Mouse (Mus musculus) liver, embryonic 16.5 days (tissue): ENCODE measurements around the gene Mip. TPM values are rescaled to one million over a fixed set of nuclear protein-coding genes. Genes with fewer than 3 reads are reported as not detected.
"Not testable (repeated sequence)": the region's sequence is repeated elsewhere in the genome, so short reads cannot be mapped to it uniquely, and the experiment has no call there.

Experiments
- ATAC-seq: fragments of 200-750 bp; cut with Nextera tagmentation; 2 replicates; pipeline ENCODE4 v1.8.0; 2017; ENCODE audit warnings: low read depth, mild to moderate bottlenecking, moderate number of reproducible peaks, moderate library complexity
- H3K27ac ChIP-seq: fragments of 300-500 bp; sonication (generic); 2 replicates; pipeline ENCODE4 v1.5.1; 2014; ENCODE audit warnings: mild to moderate bottlenecking, low read length
- H3K27me3 ChIP-seq: fragments of 300-500 bp; sonication (generic); 2 replicates; pipeline ENCODE4 v1.6.1; 2014; ENCODE audit warnings: low read depth, low read length, mixed read lengths; ENCODE audit not compliant: control insufficient read depth, insufficient read depth
- H3K36me3 ChIP-seq: fragments of 300-500 bp; sonication (generic); 2 replicates; pipeline ENCODE4 v1.6.1; 2014; ENCODE audit warnings: mild to moderate bottlenecking; ENCODE audit not compliant: control insufficient read depth, insufficient read depth
- H3K4me1 ChIP-seq: fragments of 300-500 bp; sonication (generic); 2 replicates; pipeline ENCODE4 v1.6.1; 2014; ENCODE audit warnings: low read depth, low read length, mixed read lengths; ENCODE audit not compliant: control insufficient read depth
- H3K4me2 ChIP-seq: fragments of 300-500 bp; sonication (generic); 2 replicates; pipeline ENCODE4 v1.6.1; 2014; ENCODE audit warnings: low read depth, low read length, mixed read lengths
- H3K4me3 ChIP-seq: fragments of 300-500 bp; sonication (generic); 2 replicates; pipeline ENCODE4 v1.5.1; 2014; ENCODE audit warnings: low read depth, mild to moderate bottlenecking, low read length
- H3K9ac ChIP-seq: fragments of 300-500 bp; sonication (generic); 2 replicates; pipeline ENCODE4 v1.6.1; 2014; ENCODE audit warnings: low read depth, low read length
- H3K9me3 ChIP-seq: fragments of 300-500 bp; sonication (generic); replicated peaks from 2 replicates; pipeline ENCODE4 v1.6.1; 2016; ENCODE audit warnings: low read length; ENCODE audit not compliant: control insufficient read depth
- WGBS: fragments of 180-500 bp; shearing (Covaris S2); extraction: QIAGEN DNeasy Blood & Tissue Kit; methylation state at CpG from one replicate; pipeline ENCODE4 v1.1.7; 2014; ENCODE audit not compliant: insufficient replicate concordance; 5-methylcytosine and 5-hydroxymethylcytosine counted together
- polyA plus RNA-seq: library from polyadenylated mRNA; unstranded; fragments of >200 nt; fragmentation: Nextera tagmentation; extraction: Ambion mirVana; gene quantifications from 2 replicates; pipeline ENCODE4 v1.2.1, GENCODE M21; 2015

The Mip gene
- polyA plus RNA-seq, 1 experiment from 2014 or later, result 0.05 TPM

DNA sequence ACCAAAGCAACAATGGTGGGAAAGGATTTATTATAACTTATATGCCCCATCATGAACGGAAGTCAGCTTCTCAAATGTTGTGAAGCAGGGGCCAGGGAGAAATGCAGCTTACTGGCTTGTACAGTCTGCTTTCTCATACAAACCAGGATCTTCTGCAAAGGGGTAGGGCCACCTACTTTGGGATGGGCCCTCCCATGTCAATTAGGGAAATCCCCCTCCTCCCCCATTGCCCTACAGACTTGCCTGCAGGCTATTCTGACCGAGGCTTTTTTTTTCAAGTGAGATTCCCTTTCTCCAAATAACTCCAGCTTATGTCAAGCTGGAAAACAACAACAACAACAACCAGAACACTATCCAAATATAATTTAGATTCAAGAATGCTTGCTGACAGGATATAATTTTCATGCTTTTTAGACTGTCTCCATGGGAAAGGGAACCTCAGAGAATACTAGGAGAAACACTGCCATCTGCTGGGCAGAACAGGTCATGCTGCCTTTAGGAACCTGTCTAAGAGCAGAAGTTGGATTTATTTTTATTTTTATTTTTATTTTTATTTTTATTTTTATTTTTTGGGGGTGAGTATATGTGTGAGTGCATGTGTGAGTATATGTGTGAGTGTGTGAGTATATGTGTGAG, 37.3 kb upstream of the Mip start:
- peaks cover 4% of the 10 kb centered on the region; the same call in 1 of the 2 replicates for H3K27me3 ChIP-seq
- peaks cover 21% of the 10 kb centered on the region for H3K4me1 ChIP-seq
- H3K27ac ChIP-seq, result peak overlapping the region; percentile 87; the same call in 1 of the 2 replicates
- H3K4me2 ChIP-seq, result no peak overlapping the region
- H3K36me3 ChIP-seq, result no peaks in the 10 kb centered on the region
- WGBS, result 48% methylated on average over 2 of the region's 2 CpGs
- H3K4me3 ChIP-seq, result no peak overlapping the region
- no peaks in the 10 kb centered on the region for H3K9me3 ChIP-seq
- no peak overlapping the region for H3K9ac ChIP-seq
- ATAC-seq, result no peak

DNA sequence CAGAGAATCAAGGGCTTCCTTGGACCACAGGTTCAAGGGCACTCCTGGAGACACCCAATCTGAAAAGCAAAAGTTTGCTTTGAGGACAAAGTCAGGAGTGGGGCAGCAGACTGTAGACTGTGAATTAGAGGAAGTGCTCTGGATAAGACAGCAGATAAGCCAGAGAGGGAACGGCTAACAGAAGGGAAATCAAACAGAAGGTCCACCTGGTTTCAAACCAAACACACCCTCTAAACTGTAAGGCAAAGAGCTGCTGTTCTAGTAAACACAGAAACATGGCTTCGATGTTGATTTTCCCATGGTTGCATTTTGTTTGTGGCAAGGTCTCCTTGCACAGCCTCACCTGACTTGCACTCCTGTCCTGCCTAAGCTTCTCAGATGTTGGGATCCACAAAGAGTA, 34.2 kb upstream of the Mip start:
- Histone ChIP-seq H3K9me3 (no peaks in the 10 kb centered on the region), H3K9ac (no peak overlapping the region), H3K4me1 (peaks cover 37% of the 10 kb centered on the region), H3K27ac (no peak overlapping the region), H3K4me3 (no peak overlapping the region), H3K36me3 (no peaks in the 10 kb centered on the region), H3K27me3 (peaks cover 24% of the 10 kb centered on the region), H3K4me2 (no peak overlapping the region)
- no peak for ATAC-seq
- 31% methylated on average over 2 of the region's 2 CpGs for WGBS

DNA sequence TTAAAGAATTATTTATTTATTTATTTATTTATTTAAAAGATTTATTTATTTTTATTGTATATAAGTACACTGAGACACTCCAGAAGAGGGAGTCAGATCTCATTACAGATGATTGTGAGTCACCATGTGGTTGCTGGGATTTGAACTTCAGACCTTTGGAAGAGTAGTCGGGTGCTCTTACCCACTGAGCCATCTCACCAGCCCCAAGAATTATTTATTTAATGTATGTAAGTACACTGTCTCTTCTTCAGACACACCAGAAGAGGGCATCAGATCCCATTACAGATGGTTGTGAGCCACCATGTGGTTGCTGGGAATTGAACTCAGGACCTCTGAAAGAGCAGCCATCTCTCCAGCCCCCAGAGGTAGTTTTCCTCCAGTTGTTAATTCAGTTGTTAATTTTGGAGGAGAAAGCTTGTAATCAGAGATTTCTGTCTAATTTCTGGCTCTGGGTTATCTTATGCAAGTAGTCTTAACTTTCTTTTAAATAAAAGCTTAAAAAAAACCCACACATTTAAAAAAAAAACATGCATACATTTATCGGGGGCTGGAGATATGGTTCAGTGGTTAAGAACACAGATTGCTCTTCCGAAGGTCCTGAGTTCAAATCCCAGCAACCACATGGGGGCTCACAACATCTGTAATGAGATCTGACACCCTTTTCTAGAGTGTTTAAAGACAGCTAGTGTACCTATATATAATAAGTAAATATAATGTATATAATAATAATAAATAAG, 33.4 kb upstream of the Mip start:
- H3K9ac ChIP-seq, H3K9me3 ChIP-seq, H3K36me3 ChIP-seq, ATAC-seq, H3K4me3 ChIP-seq, H3K4me2 ChIP-seq, H3K27ac ChIP-seq: not testable (repeated sequence)
- Histone ChIP-seq H3K4me1 (peaks cover 30% of the 10 kb centered on the region), H3K27me3 (peaks cover 27% of the 10 kb centered on the region)
- WGBS, result 71% methylated on average over 3 of the region's 3 CpGs

DNA sequence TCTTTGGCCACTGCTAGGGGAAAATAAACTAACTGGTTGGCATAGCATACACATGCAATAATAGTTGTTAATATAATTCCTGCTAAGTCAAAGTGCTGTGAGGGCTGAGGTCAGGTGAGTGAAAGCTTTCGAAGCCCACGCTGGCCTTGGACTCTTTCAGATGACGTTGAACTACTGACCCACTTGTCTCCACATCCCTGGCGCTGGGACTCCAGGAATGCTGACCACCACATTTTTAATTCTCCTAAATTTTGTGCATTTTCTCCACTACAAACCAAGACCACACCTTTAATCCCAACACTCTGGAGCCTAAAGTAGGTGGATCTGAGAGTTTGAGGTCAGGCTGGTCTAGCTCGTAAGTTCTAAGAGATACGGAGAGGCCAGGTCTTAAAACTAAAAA, 32.5 kb upstream of the Mip start:
- Histone ChIP-seq H3K27me3 (peaks cover 27% of the 10 kb centered on the region), H3K27ac (no peak overlapping the region), H3K9me3 (no peaks in the 10 kb centered on the region), H3K4me1 (peaks cover 22% of the 10 kb centered on the region), H3K4me2 (no peak overlapping the region), H3K4me3 (no peak overlapping the region), H3K36me3 (no peaks in the 10 kb centered on the region), H3K9ac (no peak overlapping the region)
- no peak for ATAC-seq
- WGBS, result 75% methylated on average over 6 of the region's 6 CpGs

DNA sequence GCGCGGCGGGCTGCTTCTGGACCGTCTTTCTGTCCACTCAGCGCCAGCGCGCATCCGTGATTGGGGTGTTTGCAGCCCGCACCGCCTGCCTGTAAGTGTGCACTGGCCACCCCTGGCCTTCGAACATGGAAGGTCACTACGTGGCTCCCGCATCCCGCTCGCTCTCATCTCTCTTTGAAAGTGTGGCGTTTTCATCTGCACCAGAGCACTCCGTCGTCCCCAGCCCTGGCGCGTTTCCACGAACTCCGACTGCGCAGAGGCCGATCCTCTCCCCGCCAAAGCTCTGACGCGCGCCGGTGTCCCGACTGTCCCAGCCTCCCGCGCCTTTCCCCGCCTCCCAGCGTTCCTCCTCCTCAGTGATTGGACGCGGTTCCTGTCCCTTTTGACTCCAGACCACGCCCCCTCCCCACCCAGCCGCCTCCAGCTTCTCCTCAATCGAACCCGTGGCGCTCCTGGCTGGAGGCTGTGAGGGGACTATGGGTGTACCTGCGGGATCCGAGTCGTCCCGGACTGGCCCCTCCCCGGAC, 31.6 kb upstream of the Mip start, which contains the start of gene Gls2:
Gene Gls2 (plus strand): TSS at position 434 of the 527 bp plus-strand sequence.
- Histone ChIP-seq H3K9me3 (no peaks in the 10 kb centered on the region), H3K4me2 (peak within 1 kb of the TSS; percentile 97), H3K4me3 (peak within 1 kb of the TSS; percentile 71), H3K36me3 (no peaks in the 10 kb centered on the region), H3K4me1 (peaks cover 18% of the 10 kb centered on the region), H3K27me3 (peaks cover 27% of the 10 kb centered on the region), H3K27ac (peak within 1 kb of the TSS; percentile 65), H3K9ac (peak within 1 kb of the TSS; percentile 67)
- ATAC-seq, result peak; percentile 94
- WGBS, result under 1% methylated on average over 46 of the region's 46 CpGs

DNA sequence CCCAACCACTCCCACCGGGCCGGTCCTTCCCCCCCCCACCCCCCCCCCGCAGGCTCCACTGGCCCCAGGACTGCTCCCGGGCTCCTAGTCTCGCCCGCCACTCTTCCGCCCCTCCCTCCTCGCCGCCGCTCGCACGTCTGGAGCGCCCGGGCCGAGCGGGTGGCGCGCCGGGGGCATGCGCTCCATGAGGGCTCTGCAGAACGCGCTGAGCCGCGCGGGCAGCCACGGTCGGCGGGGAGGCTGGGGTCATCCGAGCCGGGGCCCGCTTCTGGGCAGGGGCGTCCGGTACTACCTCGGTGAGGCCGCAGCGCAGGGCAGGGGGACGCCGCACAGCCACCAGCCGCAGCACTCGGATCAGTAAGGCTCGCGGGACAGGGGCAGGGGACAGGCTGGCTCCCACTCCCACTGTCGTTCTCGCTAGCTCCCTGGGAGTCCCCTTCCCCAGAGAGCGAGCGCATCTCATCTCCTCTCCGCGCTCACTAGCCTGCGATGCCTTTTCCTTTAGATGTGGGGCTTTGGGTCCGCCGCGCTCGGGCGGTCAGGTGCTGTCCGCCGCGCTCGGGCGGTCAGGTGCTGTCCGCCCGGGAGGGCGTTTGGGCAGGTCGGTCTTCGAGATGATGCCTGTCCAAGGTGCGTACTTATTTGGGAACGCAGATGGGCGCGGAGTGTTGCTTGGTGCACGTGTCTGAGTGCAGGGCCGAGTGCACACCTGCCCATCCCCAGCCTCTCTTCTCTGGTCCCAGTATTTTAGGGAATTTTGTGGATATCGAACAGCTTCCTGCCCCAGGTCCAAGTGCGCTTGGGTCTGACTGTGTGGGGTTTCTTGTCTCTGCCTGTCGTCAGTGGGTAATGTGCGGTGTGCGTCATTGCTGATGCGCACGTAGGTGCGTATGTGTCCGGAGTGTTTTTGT, 30.8 kb upstream of the Mip start:
- peaks cover 18% of the 10 kb centered on the region for H3K4me1 ChIP-seq
- no peaks in the 10 kb centered on the region for H3K36me3 ChIP-seq
- peak overlapping the region; percentile 65 for H3K27ac ChIP-seq
- peak; percentile 85 for ATAC-seq
- H3K4me3 ChIP-seq, result peak overlapping the region; percentile 71
- peaks cover 27% of the 10 kb centered on the region for H3K27me3 ChIP-seq
- H3K4me2 ChIP-seq, result peak overlapping the region; percentile 97
- WGBS, result 2% methylated on average over 68 of the region's 79 CpGs
- H3K9me3 ChIP-seq, result no peaks in the 10 kb centered on the region
- peak overlapping the region; percentile 67 for H3K9ac ChIP-seq

DNA sequence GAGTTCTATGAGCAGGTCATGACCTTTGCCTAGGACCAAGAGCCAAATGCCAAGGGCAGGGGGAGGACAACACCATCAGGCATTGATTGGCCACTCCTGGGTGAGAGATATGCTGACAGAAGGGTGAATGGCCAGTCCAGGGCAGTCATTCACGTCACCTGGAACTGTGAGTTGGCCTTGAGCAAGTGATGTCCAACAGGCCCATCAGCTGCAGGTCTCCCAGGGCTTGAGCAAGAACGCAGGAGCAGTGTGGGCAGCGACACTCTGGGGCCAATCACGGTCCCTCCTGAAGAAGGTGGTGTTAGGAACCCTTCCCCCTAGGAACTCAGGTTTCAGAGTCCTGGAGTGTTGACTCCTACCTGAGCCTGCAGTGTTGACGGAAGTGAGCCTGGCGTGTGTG, 23.8 kb upstream of the Mip start:
- peaks cover 3% of the 10 kb centered on the region for H3K27me3 ChIP-seq
- peaks cover 7% of the 10 kb centered on the region for H3K4me1 ChIP-seq
- H3K27ac ChIP-seq, result no peak overlapping the region
- ATAC-seq, result peak; percentile 85
- H3K36me3 ChIP-seq, result no peaks in the 10 kb centered on the region
- H3K4me3 ChIP-seq, result no peak overlapping the region
- 57% methylated on average over 6 of the region's 6 CpGs for WGBS
- no peak overlapping the region for H3K9ac ChIP-seq
- H3K9me3 ChIP-seq, result no peaks in the 10 kb centered on the region
- H3K4me2 ChIP-seq, result no peak overlapping the region

DNA sequence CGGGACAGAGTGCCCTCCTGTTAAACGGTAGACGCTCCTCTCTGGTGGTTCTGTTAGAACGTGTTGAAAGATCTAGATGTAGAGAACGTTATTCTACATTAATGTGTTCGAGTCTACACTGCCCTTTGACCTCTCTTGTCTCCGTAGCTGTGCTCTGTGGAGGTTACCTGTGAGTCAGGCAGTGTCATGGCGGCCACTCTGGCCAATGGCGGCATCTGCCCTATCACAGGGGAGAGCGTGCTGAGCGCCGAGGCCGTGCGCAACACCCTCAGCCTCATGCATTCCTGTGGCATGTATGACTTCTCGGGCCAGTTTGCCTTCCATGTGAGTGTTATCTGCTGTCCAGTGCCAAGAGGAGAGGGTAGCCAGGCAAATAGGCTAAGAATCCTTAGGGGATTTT, 20.7 kb upstream of the Mip start:
- no peaks in the 10 kb centered on the region for H3K9me3 ChIP-seq
- H3K4me3 ChIP-seq, result no peak overlapping the region
- H3K27me3 ChIP-seq, result no peaks in the 10 kb centered on the region
- no peak for ATAC-seq
- no peak overlapping the region for H3K27ac ChIP-seq
- H3K4me2 ChIP-seq, result no peak overlapping the region
- H3K4me1 ChIP-seq, result peaks cover 7% of the 10 kb centered on the region
- H3K9ac ChIP-seq, result no peak overlapping the region
- 74% methylated on average over 15 of the region's 15 CpGs for WGBS
- no peaks in the 10 kb centered on the region for H3K36me3 ChIP-seq
